Mouse (Mus musculus) limb, embryonic 12.5 days (tissue): ENCODE measurements around the gene Ppp1cb. TPM values are rescaled to one million over a fixed set of nuclear protein-coding genes. Genes with fewer than 3 reads are reported as not detected.

Experiments
- ATAC-seq: fragments of 200-750 bp; cut with Nextera tagmentation; 2 replicates; pipeline ENCODE4 v1.8.0; 2017; ENCODE audit warnings: low read depth, moderate TSS enrichment; ENCODE audit not compliant: insufficient number of reproducible peaks, insufficient read depth, low FRiP score, low TSS enrichment
- H3K27ac ChIP-seq: fragments of 300-500 bp; sonication (generic); 2 replicates; pipeline ENCODE4 v1.5.1; 2016; ENCODE audit warnings: mild to moderate bottlenecking, moderate library complexity
- H3K27me3 ChIP-seq: fragments of 300-500 bp; sonication (generic); 2 replicates; pipeline ENCODE4 v1.6.1; 2016; ENCODE audit warnings: mild to moderate bottlenecking, moderate library complexity
- H3K36me3 ChIP-seq: fragments of 300-500 bp; sonication (generic); 2 replicates; pipeline ENCODE4 v1.6.1; 2016; ENCODE audit warnings: mild to moderate bottlenecking, moderate library complexity
- H3K4me1 ChIP-seq: fragments of 300-500 bp; sonication (generic); replicated peaks from 2 replicates; pipeline ENCODE4 v1.6.1; 2016
- H3K4me2 ChIP-seq: fragments of 300-500 bp; sonication (generic); 2 replicates; pipeline ENCODE4 v1.6.1; 2016; ENCODE audit warnings: mild to moderate bottlenecking, moderate library complexity
- H3K4me3 ChIP-seq: fragments of 300-500 bp; sonication (generic); replicated peaks from 2 replicates; pipeline ENCODE4 v1.5.1; 2016; ENCODE audit warnings: mild to moderate bottlenecking
- H3K9ac ChIP-seq: fragments of 300-500 bp; sonication (generic); replicated peaks from 2 replicates; pipeline ENCODE4 v1.6.1; 2016; ENCODE audit warnings: mild to moderate bottlenecking, moderate library complexity
- H3K9me3 ChIP-seq: fragments of 300-500 bp; sonication (generic); 2 replicates; pipeline ENCODE4 v1.6.1; 2016; ENCODE audit warnings: mild to moderate bottlenecking, moderate library complexity
- WGBS: fragments of 180-500 bp; shearing (Covaris S2); methylation state at CpG from one replicate; pipeline ENCODE4 v1.1.7; 2016; 5-methylcytosine and 5-hydroxymethylcytosine counted together
- polyA plus RNA-seq: library from polyadenylated mRNA; unstranded; fragments of >200 nt; fragmentation: Nextera tagmentation; extraction: Ambion mirVana; gene quantifications from 2 replicates; pipeline ENCODE4 v1.2.1, GENCODE M21; 2016

Gene Ppp1cb
- polyA plus RNA-seq, 1 experiment from 2014 or later = 222 TPM

GRCm38 (mm10) chr5:32445287-32445921 lies 13.2 kb upstream of the Ppp1cb start:
- H3K27me3 ChIP-seq = no peaks in the 10 kb centered on the region
- H3K36me3 ChIP-seq = no peaks in the 10 kb centered on the region
- no peak for ATAC-seq
- H3K4me3 ChIP-seq = no peak overlapping the region
- 43% methylated on average over 11 of the region's 11 CpGs for WGBS
- H3K4me2 ChIP-seq = no peak overlapping the region
- H3K4me1 ChIP-seq = 0 out of 2 replicates have a peak, but pooled peaks cover 4% of the 10 kb centered on the region
- H3K9me3 ChIP-seq = no peaks in the 10 kb centered on the region
- no peak overlapping the region for H3K9ac ChIP-seq
- H3K27ac ChIP-seq = no peak overlapping the region

DNA sequence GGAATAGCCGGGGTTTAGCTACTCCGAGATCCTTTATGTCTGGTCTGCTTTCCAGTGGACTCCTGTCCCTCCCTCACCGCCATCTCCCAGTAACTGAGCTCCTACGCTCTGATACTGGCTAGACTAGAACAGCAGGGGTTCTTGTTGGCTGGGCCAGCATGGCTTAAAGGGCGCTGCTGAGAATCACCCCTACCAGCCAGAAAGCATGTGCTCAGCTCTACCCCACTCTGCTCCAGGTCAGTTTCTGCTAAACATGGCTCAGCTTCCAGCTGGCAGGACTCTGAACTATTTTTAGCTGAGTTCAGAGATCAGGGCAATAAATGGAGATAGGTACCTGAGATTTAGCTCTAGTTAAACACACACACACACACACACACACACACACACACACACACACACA lies 12.2 kb upstream of the Ppp1cb start:
- WGBS = 50% methylated on average over 5 of the region's 5 CpGs
- H3K9me3 ChIP-seq = no peaks in the 10 kb centered on the region
- no peak overlapping the region for H3K9ac ChIP-seq
- 0 out of 2 replicates have a peak, but pooled peaks cover 4% of the 10 kb centered on the region for H3K4me1 ChIP-seq
- ATAC-seq = no peak
- no peaks in the 10 kb centered on the region for H3K27me3 ChIP-seq
- H3K4me2 ChIP-seq = no peak overlapping the region
- H3K36me3 ChIP-seq = no peaks in the 10 kb centered on the region
- no peak overlapping the region for H3K4me3 ChIP-seq
- H3K27ac ChIP-seq = no peak overlapping the region

- no peak for ATAC-seq
- Histone ChIP-seq H3K27me3 (no peaks in the 10 kb centered on the region), H3K27ac (no peak overlapping the region), H3K4me3 (no peak overlapping the region), H3K9me3 (no peaks in the 10 kb centered on the region), H3K36me3 (no peaks in the 10 kb centered on the region), H3K4me1 (0 out of 2 replicates have a peak, but pooled peaks cover 4% of the 10 kb centered on the region), H3K4me2 (no peak overlapping the region), H3K9ac (no peak overlapping the region)
Observed at GRCm38 (mm10) chr5:32446810-32447209, 11.8 kb upstream of the Ppp1cb start.

DNA sequence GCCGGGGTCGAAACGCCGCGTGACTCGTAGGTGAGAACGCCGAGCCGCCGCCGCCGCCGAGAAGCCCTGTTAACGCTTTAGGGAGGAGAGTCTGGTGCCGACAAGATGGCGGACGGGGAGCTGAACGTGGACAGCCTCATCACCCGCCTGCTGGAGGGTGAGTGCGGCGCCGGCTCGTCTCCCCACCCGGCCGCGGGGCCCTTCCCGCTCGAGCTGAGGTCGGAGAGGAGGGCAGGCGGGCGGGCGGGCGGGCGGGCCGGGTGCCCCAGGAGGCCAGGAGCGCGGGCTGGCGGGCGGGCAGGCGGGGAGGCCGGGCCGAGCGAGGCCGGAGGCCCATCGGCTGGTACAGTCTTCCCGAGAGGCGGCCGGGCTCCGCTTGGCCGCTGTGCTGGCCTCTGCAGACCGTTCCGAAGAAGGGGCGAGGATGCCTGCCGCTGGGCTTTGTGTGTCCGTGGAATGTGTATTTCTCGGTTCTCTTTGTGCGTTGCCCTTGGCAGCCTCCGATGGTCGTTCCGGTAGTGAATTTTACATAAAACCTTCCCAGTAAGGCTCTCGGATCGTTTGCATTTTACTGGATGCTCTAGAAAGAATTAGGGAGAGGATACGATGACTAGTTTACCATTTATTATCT lies 723 bp downstream of the Ppp1cb start:
- H3K27ac ChIP-seq = peak overlapping the region; percentile 100
- H3K4me3 ChIP-seq = peak overlapping the region; percentile 93
- H3K4me2 ChIP-seq = peak overlapping the region; percentile 59
- no peaks in the 10 kb centered on the region for H3K9me3 ChIP-seq
- H3K36me3 ChIP-seq = no peaks in the 10 kb centered on the region
- H3K4me1 ChIP-seq = peaks cover 16% of the 10 kb centered on the region
- WGBS = under 1% methylated on average over 47 of the region's 63 CpGs
- peak; percentile 80 for ATAC-seq
- H3K27me3 ChIP-seq = no peaks in the 10 kb centered on the region
- H3K9ac ChIP-seq = peak overlapping the region; percentile 99

DNA sequence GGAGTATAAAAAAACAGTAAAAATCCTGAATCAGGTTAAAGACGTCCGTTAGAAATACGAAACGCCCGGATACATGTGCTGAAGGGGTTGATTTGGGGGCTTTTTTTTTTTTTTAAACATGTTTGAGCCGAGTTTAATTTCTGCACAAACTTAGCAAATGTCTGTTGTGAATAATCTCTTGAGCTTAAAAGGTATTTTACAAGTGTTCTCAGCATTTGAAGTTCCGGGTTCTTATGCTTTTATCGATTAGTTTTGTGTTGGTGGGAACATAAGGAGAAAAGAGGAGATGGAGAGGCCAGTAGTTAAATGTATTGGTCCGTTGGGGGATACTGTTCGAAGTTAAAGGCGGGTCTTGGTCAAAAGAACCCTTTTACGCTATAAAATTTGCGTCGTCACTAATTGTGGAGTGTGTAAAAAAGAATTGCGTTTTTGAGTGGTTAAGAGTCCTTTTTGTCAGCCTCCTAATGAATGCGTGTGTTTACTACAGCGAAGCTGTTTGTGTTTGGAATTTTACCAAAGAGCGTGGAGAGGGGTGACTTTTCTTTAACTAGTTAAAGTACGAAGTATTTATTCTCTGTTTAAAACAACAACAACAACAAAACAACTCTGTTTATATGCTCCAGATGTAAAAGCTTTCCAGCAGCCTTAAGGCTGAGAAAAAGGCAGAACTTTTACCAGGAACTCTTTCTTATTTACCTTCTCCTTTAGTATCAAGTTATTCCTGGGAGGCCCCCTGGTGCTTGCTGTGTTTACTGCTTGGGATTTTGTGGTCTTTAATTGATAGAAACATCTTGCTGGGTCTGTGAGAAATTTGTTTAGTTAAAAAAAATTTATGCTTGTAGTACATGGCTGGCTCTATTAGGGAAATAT lies 1.5 kb downstream of the Ppp1cb start:
- no peaks in the 10 kb centered on the region for H3K27me3 ChIP-seq
- peak overlapping the region; percentile 100 for H3K27ac ChIP-seq
- no peak for ATAC-seq
- under 1% methylated on average over 19 of the region's 19 CpGs for WGBS
- H3K4me2 ChIP-seq = peak overlapping the region; percentile 59
- no peaks in the 10 kb centered on the region for H3K36me3 ChIP-seq
- H3K4me1 ChIP-seq = peaks cover 16% of the 10 kb centered on the region
- H3K9ac ChIP-seq = peak overlapping the region; percentile 99
- no peaks in the 10 kb centered on the region for H3K9me3 ChIP-seq
- peak overlapping the region; percentile 93 for H3K4me3 ChIP-seq

DNA sequence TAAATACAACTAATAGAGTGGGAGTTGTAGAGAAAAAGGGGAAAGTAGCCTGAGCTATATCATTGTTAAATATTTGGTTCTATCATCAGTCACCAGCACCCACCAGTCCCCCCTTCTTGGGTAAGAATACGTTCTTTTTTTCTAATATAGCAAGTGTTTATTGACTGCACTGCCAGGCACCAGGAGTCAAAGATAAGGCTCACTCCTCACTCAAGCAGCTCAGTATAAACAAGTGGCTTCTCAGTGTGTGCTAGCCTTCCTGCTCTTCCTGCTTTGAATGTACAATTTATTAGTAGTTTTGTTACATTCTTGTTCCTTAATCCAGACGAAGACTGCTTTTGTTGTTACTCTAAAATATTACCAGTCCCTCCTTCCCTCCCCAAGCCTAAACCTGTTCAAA lies 2.3 kb downstream of the Ppp1cb start:
- no peak overlapping the region for H3K27ac ChIP-seq
- H3K4me1 ChIP-seq = peaks cover 16% of the 10 kb centered on the region
- no peaks in the 10 kb centered on the region for H3K27me3 ChIP-seq
- no peaks in the 10 kb centered on the region; the same call in 1 of the 2 replicates for H3K36me3 ChIP-seq
- WGBS = 44% methylated on average over 2 of the region's 2 CpGs
- H3K4me2 ChIP-seq = peak overlapping the region; percentile 52
- H3K4me3 ChIP-seq = peak overlapping the region; percentile 22
- no peak overlapping the region; the same call in 1 of the 2 replicates for H3K9ac ChIP-seq
- ATAC-seq = no peak
- no peaks in the 10 kb centered on the region for H3K9me3 ChIP-seq

- 88% methylated on average over 4 of the region's 4 CpGs for WGBS
- no peaks in the 10 kb centered on the region for H3K27me3 ChIP-seq
- no peak for ATAC-seq
- H3K4me3 ChIP-seq = no peak overlapping the region
- H3K27ac ChIP-seq = no peak overlapping the region
- peaks cover 4% of the 10 kb centered on the region; the same call in 1 of the 2 replicates for H3K36me3 ChIP-seq
- no peak overlapping the region for H3K4me2 ChIP-seq
- H3K9me3 ChIP-seq = no peaks in the 10 kb centered on the region
- no peak overlapping the region for H3K9ac ChIP-seq
- 0 out of 2 replicates have a peak, but pooled peaks cover 2% of the 10 kb centered on the region for H3K4me1 ChIP-seq
Observed at GRCm38 (mm10) chr5:32472332-32473028, 13.8 kb downstream of the Ppp1cb start.

GRCm38 (mm10) chr5:32473029-32473352 lies 14.3 kb downstream of the Ppp1cb start:
- Histone ChIP-seq H3K27ac (no peak overlapping the region), H3K4me1 (0 out of 2 replicates have a peak, but pooled peaks cover 2% of the 10 kb centered on the region), H3K36me3 (peaks cover 4% of the 10 kb centered on the region; the same call in 1 of the 2 replicates), H3K4me2 (no peak overlapping the region), H3K4me3 (no peak overlapping the region), H3K9ac (no peak overlapping the region), H3K27me3 (no peaks in the 10 kb centered on the region), H3K9me3 (no peaks in the 10 kb centered on the region)
- WGBS = 96% methylated on average over 2 of the region's 2 CpGs
- no peak for ATAC-seq

DNA sequence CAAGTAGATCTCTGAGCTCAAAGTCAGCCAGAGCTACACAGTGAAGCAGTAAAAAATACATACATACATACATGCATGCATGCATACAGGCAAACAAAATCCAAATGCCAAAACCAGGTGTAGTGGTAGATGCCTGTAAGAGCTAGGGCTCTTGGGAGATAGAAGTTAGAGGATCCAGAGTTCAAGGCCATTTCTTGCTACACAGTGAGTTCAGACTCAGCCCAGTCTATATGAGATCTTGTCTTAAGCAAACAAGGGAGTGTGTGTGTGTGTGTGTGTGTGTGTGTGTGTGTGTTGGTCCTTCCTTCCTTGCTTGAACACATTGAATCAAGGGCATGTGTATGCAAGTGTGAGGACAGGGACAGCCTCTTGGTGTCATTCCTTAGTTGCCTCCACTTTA lies 17.9 kb downstream of the Ppp1cb start:
- no peaks in the 10 kb centered on the region for H3K9me3 ChIP-seq
- H3K27me3 ChIP-seq = no peaks in the 10 kb centered on the region
- 0 out of 2 replicates have a peak, but pooled peaks cover 2% of the 10 kb centered on the region for H3K4me1 ChIP-seq
- no peak overlapping the region for H3K4me2 ChIP-seq
- peaks cover 36% of the 10 kb centered on the region for H3K36me3 ChIP-seq
- no peak for ATAC-seq
- no peak overlapping the region for H3K27ac ChIP-seq
- no peak overlapping the region for H3K4me3 ChIP-seq
- no peak overlapping the region for H3K9ac ChIP-seq

DNA sequence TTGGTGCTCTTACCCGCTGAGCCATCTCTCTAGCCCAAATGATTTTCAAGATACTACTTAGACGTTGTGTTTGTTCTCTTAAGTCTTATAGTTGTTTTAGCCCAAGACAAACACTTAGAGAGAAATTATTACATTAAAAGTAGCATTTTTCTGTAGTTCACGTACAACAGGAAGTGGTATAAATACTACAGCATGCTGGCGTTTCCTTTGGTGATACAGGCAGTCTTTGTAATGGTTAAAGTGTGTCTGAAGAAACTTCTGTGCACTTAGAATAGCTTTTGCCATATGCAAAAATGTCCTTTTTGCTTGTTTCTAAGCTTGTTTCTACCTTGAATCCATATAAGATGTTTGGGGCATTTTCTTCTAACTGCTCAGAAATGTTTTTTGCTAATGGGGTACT lies 20.3 kb downstream of the Ppp1cb start:
- H3K27ac ChIP-seq = no peak overlapping the region
- no peak for ATAC-seq
- 94% methylated on average over 4 of the region's 4 CpGs for WGBS
- H3K9ac ChIP-seq = no peak overlapping the region
- peaks cover 46% of the 10 kb centered on the region for H3K36me3 ChIP-seq
- H3K4me1 ChIP-seq = no peaks in the 10 kb centered on the region
- H3K27me3 ChIP-seq = no peaks in the 10 kb centered on the region
- no peaks in the 10 kb centered on the region for H3K9me3 ChIP-seq
- no peak overlapping the region for H3K4me3 ChIP-seq
- H3K4me2 ChIP-seq = no peak overlapping the region

DNA sequence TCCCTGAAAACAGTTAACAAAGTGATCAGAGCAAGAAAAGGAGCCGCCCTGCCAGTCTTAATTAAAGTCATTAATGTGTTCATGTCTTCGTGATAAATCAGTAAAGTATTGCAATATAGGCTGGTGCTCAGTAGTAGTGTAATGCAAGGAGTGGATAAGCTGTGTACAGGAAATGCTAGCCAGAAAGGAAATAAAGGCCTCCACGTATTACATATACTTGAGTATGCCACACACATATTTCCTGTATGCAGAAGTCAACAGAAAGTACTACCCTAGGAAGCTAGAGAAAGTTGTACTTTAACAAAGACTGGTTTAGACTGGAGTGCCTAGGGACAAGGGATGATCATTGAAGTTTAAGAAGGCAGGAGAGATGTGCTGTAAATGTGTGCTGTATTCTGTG lies 26.8 kb downstream of the Ppp1cb start:
- no peaks in the 10 kb centered on the region for H3K4me1 ChIP-seq
- 93% methylated on average over 3 of the region's 3 CpGs for WGBS

More for the DNA sequence above, 26.8 kb downstream of the Ppp1cb start:
- no peak for ATAC-seq
- Histone ChIP-seq H3K9ac (no peak overlapping the region), H3K27me3 (no peaks in the 10 kb centered on the region), H3K27ac (no peak overlapping the region), H3K36me3 (peaks cover 87% of the 10 kb centered on the region), H3K9me3 (no peaks in the 10 kb centered on the region), H3K4me3 (no peak overlapping the region), H3K4me2 (no peak overlapping the region)
